Mouse (Mus musculus) monocyte, adult 59 days (primary cell): ENCODE data around the gene Gprc5b. TPM values are rescaled to one million over a fixed set of nuclear protein-coding genes. Genes with fewer than 3 reads are reported as not detected.

Experiments used
- total RNA-seq, 2 experiments: library from RNA; stranded (reverse); gene quantifications; one replicate each; pipeline ENCODE4 v1.2.4; 2023

Gene Gprc5b
- 1 to 10 TPM; 1.1 to 2.1 TPM for total RNA-seq

DNA sequence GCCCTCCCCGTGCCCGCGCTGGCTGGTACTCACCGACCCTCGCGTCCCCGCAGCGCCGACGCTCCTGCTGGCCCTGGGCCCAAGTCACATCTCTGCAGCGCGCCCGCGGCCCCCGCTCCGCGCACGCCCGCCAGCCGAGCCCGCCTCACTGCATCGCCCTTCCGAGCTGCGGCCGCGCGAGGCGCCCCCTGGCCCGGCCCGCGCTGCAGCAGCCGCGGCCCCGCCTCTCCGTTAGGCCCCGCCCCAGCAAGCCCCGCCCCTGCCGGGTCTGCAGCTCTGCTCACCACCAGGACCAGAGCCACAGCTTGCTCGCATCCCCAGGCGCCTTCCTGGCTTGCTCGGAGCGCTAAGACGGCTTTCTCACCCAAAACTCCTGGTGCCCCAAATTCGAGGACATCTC is at the start of gene Gprc5b:
TSS of gene Gprc5b (minus strand) at position 205 of the 400 bp plus-strand sequence.

Other genes with a start within 250 kb of the Gprc5b start
- under 1 TPM; 0.30 to 0.45 TPM for gene Iqck, start 139.5 kb downstream of the Gprc5b start, total RNA-seq
- 10 to 100 TPM; 13.9 to 17.5 TPM for gene Knop1, start 139.0 kb downstream of the Gprc5b start, total RNA-seq
- not detected for gene Gpr139, start 189.4 kb upstream of the Gprc5b start, total RNA-seq